Mouse (Mus musculus) liver, embryonic 14.5 days (tissue): Measurements from ENCODE around the gene Carmil1.

Source experiments
- CTCF ChIP-seq: IDR thresholded peaks from 2 replicates; pipeline ENCODE4 v1.5.1; 2016; ENCODE audit warnings: antibody characterized with exemption, low read depth, control low read depth
- EP300 ChIP-seq: IDR thresholded peaks from 2 replicates; pipeline ENCODE4 v1.6.1; 2016; ENCODE audit warnings: antibody characterized with exemption, low read depth

DNA sequence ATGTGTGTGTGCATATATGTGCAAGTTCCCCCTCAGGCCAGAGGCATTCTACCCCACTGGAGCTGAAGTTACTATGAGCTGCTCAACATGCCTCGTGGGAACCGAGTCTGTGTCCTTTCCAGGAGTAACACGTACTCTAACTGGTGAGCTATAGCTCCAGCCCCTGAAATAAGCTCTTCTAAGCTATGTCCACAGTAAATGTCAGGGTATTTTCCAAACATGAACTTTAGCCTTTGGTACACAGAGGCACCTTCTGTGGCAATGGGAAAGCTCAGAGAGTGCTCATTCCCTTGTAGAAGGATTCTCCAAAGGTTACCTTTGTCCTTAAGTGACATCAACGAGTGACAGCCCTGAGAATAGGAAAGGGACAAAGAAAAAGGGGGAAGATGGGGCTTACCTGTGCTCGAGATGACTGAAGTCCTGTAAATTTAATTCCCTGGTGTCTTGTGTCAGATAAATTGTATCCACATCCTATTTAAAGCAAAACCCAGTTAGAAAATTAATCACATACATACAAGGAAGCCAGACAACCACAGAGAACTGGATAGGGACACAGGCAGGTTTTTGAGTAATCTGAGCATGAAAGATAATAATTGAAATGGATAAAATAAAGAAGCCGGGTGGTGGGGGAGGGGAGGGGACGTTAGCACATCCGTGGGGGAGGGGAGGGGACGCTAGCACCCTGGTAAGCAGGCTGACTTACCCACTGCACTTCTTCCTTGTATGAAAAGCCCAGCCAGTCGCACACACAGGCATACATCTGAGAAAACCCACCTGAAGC, 126.1 kb downstream of the Carmil1 start:
- TF ChIP-seq CTCF (no peak), EP300 (no peak)
